Mouse (Mus musculus) C2C12 (cell line): Measurements from ENCODE around the gene Slc34a2. TPM values are rescaled to one million over a fixed set of nuclear protein-coding genes. Genes with fewer than 3 reads are reported as not detected.

Experiments used
- H3K27me3 ChIP-seq: one replicate; pipeline ENCODE4 v1.6.1; 2011; ENCODE audit not compliant: control insufficient read depth, insufficient read depth, insufficient read length
- H3K36me3 ChIP-seq: one replicate; pipeline ENCODE4 v1.6.1; 2011; ENCODE audit not compliant: control insufficient read depth, insufficient read depth
- H3K4me3 ChIP-seq: one replicate; pipeline ENCODE4 v1.5.1; 2011; ENCODE audit warnings: mild to moderate bottlenecking, control low read depth; ENCODE audit not compliant: poor library complexity, insufficient read depth, severe bottlenecking
- H3K79me2 ChIP-seq: one replicate; pipeline ENCODE4 v1.6.1; 2011; ENCODE audit not compliant: control insufficient read depth, insufficient read depth
- H3K79me3 ChIP-seq: one replicate; pipeline ENCODE4 v1.6.1; 2011; ENCODE audit warnings: low read depth, control low read depth
- H3ac ChIP-seq: one replicate; pipeline ENCODE3; 2011; ENCODE audit warnings: low read depth; ENCODE audit not compliant: control insufficient read depth, insufficient read length
- CEBPB ChIP-seq: IDR thresholded peaks from one replicate; pipeline ENCODE4 v1.6.1; 2011; ENCODE audit warnings: low read depth, mild to moderate bottlenecking, control low read depth, moderate library complexity
- CTCF ChIP-seq: IDR thresholded peaks from one replicate; pipeline ENCODE4 v1.5.1; 2011; ENCODE audit not compliant: control insufficient read depth, insufficient read depth, insufficient read length
- FOSL1 ChIP-seq: IDR thresholded peaks from one replicate; pipeline ENCODE4 v1.8.0; 2011; ENCODE audit warnings: mild to moderate bottlenecking, low read length; ENCODE audit not compliant: poor library complexity, insufficient read depth, severe bottlenecking
- MAX ChIP-seq: IDR thresholded peaks from one replicate; pipeline ENCODE4 v1.6.1; 2011; ENCODE audit warnings: mild to moderate bottlenecking, control low read depth
- MYOD1 ChIP-seq: IDR thresholded peaks from one replicate; pipeline ENCODE4 v1.6.1; 2011; ENCODE audit warnings: low read depth; ENCODE audit not compliant: control insufficient read depth, insufficient read length
- MYOG ChIP-seq: IDR thresholded peaks from one replicate; pipeline ENCODE4 v1.6.1; 2011; ENCODE audit not compliant: control insufficient read depth, insufficient read length; ENCODE audit errors: extremely low read depth
- USF1 ChIP-seq: IDR thresholded peaks from one replicate; pipeline ENCODE4 v1.6.1; 2011; ENCODE audit warnings: low read depth, mild to moderate bottlenecking, control low read depth, moderate library complexity
- polyA plus RNA-seq: library from polyadenylated mRNA; unstranded; fragments of >200 nt; fragmentation: generic; extraction: Trizol; gene quantifications from one replicate; pipeline ENCODE4 v1.2.1, GENCODE M21; 2012; ENCODE audit warnings: missing spikeins

Slc34a2 gene
- polyA plus RNA-seq, 1 experiment, result 0.01 TPM

- Histone ChIP-seq H3ac (no peak overlapping the region), H3K27me3 (peaks cover 9% of the 10 kb centered on the region), H3K36me3 (no peaks in the 10 kb centered on the region), H3K79me3 (no peaks in the 10 kb centered on the region), H3K79me2 (no peaks in the 10 kb centered on the region), H3K4me3 (no peak overlapping the region)
- no peak for TF ChIP-seq MAX
- TF ChIP-seq MYOD1, result no peak
- no peak for TF ChIP-seq MYOG
- TF ChIP-seq CEBPB, result no peak
These were observed 41.7 kb upstream of the Slc34a2 start for GRCm38 (mm10) chr5:52996145-52996544.

DNA sequence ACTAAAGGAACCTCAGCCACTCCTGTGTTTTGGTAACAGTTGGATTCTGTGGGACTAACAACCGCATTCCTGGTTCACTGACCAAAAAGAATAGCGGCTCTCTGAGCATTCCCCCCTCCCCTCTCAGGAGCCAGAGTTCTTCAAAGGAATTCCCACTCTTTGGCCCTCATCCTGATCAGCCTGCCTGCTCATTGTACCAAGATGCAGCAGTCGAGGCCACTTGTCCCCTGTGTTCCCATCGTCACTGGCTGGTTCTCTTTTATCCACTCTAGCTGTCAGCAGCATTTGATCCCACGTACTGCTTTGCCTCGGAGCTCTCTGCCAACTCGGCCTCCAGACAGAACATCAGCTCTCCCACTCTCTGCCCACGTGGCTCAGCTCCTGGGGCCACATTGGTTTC lies 41.3 kb upstream of the Slc34a2 start:
- Histone ChIP-seq H3K4me3 (no peak overlapping the region), H3ac (no peak overlapping the region), H3K36me3 (no peaks in the 10 kb centered on the region), H3K27me3 (peaks cover 13% of the 10 kb centered on the region), H3K79me3 (no peaks in the 10 kb centered on the region), H3K79me2 (no peaks in the 10 kb centered on the region)
- no peak for TF ChIP-seq CEBPB
- no peak for TF ChIP-seq MYOG
- TF ChIP-seq CTCF, result no peak
- no peak for TF ChIP-seq FOSL1
- TF ChIP-seq MYOD1, result no peak
- TF ChIP-seq USF1, result no peak
- no peak for TF ChIP-seq MAX

DNA sequence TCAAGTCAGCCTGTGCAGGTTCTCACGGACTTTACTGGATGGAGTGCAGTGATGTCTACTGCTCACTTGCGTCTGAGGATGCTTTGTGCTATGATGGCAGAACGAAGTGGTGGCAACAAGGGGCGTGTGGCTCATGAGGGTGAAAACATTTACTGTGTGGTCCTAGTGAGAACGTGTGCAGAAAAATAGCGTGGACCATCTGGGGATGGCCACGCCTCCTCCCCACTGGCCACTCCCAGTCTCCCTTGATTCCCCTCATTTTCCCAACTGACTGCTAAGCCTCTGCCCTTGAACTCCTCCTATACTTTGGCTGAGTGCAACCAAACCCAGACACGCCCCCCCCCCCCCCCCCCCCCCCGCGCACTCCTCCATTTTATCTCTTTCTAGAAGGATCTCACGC lies 40.8 kb upstream of the Slc34a2 start:
- H3K27me3 ChIP-seq, result peaks cover 13% of the 10 kb centered on the region

DNA sequence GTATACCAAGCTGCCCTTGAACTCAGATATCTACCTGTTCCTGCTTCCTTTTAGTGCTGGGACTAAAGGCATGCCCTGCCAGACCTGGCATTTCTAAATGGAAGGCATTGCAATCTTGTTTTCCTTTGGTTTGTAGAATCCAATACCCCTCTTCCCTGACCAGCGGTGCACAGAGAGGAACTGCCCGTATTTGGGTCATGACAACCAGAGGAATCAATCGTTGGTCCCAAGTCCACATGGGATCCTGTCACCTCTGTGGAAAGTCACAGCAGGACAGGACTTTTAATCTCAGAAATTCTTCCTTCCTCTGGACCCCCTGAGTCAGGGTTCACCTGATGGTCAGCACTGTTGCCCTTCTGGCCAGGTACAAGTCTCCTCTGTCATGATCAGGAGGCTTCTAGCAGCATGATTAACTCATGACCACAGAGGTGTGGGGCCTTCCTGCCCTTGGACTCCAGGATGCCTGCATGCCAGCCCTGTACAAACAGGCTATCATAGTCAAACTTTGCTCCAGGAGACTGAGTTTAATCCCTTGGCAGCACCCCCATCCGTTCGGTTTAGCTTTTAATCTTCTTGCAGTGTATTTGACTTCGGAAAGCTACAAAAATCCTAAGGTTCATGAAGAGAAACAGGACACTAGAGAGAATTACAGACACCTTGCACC lies 39.7 kb upstream of the Slc34a2 start:
- Histone ChIP-seq H3K4me3 (no peak overlapping the region), H3K79me2 (no peaks in the 10 kb centered on the region), H3K27me3 (peaks cover 9% of the 10 kb centered on the region), H3K36me3 (no peaks in the 10 kb centered on the region), H3ac (no peak overlapping the region), H3K79me3 (no peaks in the 10 kb centered on the region)
- TF ChIP-seq MYOG, result no peak
- no peak for TF ChIP-seq CEBPB
- TF ChIP-seq CTCF, result no peak
- no peak for TF ChIP-seq FOSL1
- TF ChIP-seq USF1, result no peak
- no peak for TF ChIP-seq MAX
- TF ChIP-seq MYOD1, result no peak

More for the DNA sequence above, 40.8 kb upstream of the Slc34a2 start:
- Histone ChIP-seq H3K36me3 (no peaks in the 10 kb centered on the region), H3K79me3 (no peaks in the 10 kb centered on the region), H3ac (no peak overlapping the region), H3K79me2 (no peaks in the 10 kb centered on the region), H3K4me3 (no peak overlapping the region)
- TF ChIP-seq FOSL1, result no peak
- TF ChIP-seq MYOD1, result no peak
- TF ChIP-seq MAX, result no peak
- no peak for TF ChIP-seq MYOG
- no peak for TF ChIP-seq CTCF
- no peak for TF ChIP-seq USF1
- TF ChIP-seq CEBPB, result no peak

GRCm38 (mm10) chr5:53000169-53000872 lies 37.6 kb upstream of the Slc34a2 start:
- no peaks in the 10 kb centered on the region for H3K79me2 ChIP-seq
- peaks cover 4% of the 10 kb centered on the region for H3K27me3 ChIP-seq
- no peak for TF ChIP-seq MAX
- no peaks in the 10 kb centered on the region for H3K79me3 ChIP-seq
- no peaks in the 10 kb centered on the region for H3K36me3 ChIP-seq
- H3K4me3 ChIP-seq, result no peak overlapping the region
- H3ac ChIP-seq, result no peak overlapping the region

DNA sequence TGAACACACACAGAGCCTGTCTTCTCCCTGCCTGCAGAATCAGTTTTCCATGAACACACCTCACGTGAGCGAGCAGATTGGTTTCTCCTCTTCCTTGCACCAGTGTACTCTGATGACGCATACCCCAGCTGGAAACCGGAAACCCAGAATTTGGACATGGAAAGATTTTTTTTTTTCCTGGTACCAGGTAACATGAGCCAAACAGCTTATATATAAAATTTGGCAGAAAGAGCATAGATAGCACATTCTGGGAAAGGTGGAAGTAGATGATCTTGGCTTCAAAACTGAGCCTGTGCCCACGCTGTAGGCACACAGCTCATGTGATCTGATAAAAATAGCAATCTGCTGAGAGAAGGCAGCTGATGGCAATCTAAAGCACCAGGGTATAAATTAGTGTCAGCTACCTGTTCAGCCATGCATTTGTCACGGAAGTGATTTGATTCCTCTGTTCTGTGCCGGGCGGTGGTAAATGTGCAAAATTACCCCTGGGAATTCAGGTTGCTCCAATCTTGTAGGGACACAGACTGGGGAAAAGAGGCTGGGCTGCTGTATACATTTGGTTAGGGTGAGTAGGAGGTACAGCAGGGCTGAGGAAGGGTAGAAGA lies 35.2 kb upstream of the Slc34a2 start:
- no peaks in the 10 kb centered on the region for H3K79me2 ChIP-seq
- peaks cover 4% of the 10 kb centered on the region for H3K27me3 ChIP-seq
- H3ac ChIP-seq, result no peak overlapping the region
- H3K79me3 ChIP-seq, result no peaks in the 10 kb centered on the region
- TF ChIP-seq MAX, result no peak
- TF ChIP-seq CTCF, result no peak
- TF ChIP-seq FOSL1, result no peak
- no peak for TF ChIP-seq MYOG
- TF ChIP-seq CEBPB, result no peak
- TF ChIP-seq MYOD1, result no peak
- TF ChIP-seq USF1, result no peak
- H3K36me3 ChIP-seq, result no peaks in the 10 kb centered on the region
- H3K4me3 ChIP-seq, result no peak overlapping the region
